9 mouse cellular contexts compared by ENCODE assay signal in genomic region chr7:105569512-105570496, GRCm38 (mm10). TPM values are rescaled to one million over a fixed set of nuclear protein-coding genes. Genes with fewer than 3 reads are reported as not detected.
DNase-seq lines count a peak whose midpoint lies in the region; ATAC-seq lines count a peak whose summit lies in the region.
"Had no signal": no experiment of that assay in that cellular context is flagged by ENCODE, and none has a peak within 500 bp of the region (broad histone marks: within the 10 kb centered on the region; RNA-seq: fewer than 3 reads in every experiment).

No protein-coding gene starts in this region.

- H3K36me3 ChIP-seq in hindbrain, embryonic 12.5 days = peaks cover 51% of the 10 kb centered on the region
- peaks cover 59% of the 10 kb centered on the region for H3K36me3 ChIP-seq in neural tube, embryonic 13.5 days

- H3K27ac ChIP-seq in hindbrain, embryonic 12.5 days = peak overlapping the region; percentile 90
- peak overlapping the region; percentile 89 for H3K27ac ChIP-seq in neural tube, embryonic 13.5 days (replicated peaks)

- H3K27me3 ChIP-seq in hindbrain, embryonic 12.5 days = no peaks in the 10 kb centered on the region
- H3K27me3 ChIP-seq in neural tube, embryonic 13.5 days = no peaks in the 10 kb centered on the region

- H3K9ac ChIP-seq in hindbrain, embryonic 12.5 days = peak overlapping the region; percentile 50
- H3K9ac ChIP-seq in neural tube, embryonic 13.5 days = peak overlapping the region; percentile 56

- H3K4me1 ChIP-seq in hindbrain, embryonic 12.5 days = peaks cover 36% of the 10 kb centered on the region
- H3K4me1 ChIP-seq in neural tube, embryonic 13.5 days (replicated peaks) = peaks cover 70% of the 10 kb centered on the region

- DNase-seq in kidney, postnatal 4 days = peak; percentile 11 to 22
- no peak for DNase-seq in kidney, adult 9 months
- DNase-seq in cerebellum, postnatal 10 days = peak; percentile 94 to 96
- no peak for DNase-seq in spleen, adult 12 weeks (ENCODE audit: low spot score)
- no peak for DNase-seq in ovary, adult 18-20 months (ENCODE audit: low spot score)
- DNase-seq in frontal cortex, adult 2 months (ENCODE audit: extremely low spot score in 1 of 2, low spot score in 1 of 2) = no peak

- H3K4me2 ChIP-seq in hindbrain, embryonic 12.5 days (replicated peaks) = peak overlapping the region; percentile 48
- H3K4me2 ChIP-seq in neural tube, embryonic 13.5 days = peak overlapping the region; percentile 55

- no peaks in the 10 kb centered on the region for H3K9me3 ChIP-seq in hindbrain, embryonic 12.5 days (replicated peaks)
- H3K9me3 ChIP-seq in neural tube, embryonic 13.5 days = no peaks in the 10 kb centered on the region
- H3K9me3 ChIP-seq: megakaryocyte, embryonic 14.5 days had no signal

- WGBS in hindbrain, embryonic 12.5 days = 22% methylated on average over 12 of the region's 12 CpGs
- WGBS in neural tube, embryonic 13.5 days = 21% methylated on average over 12 of the region's 12 CpGs

- H3K4me3 ChIP-seq in hindbrain, embryonic 12.5 days = peak overlapping the region; percentile 21
- H3K4me3 ChIP-seq in neural tube, embryonic 13.5 days = peak overlapping the region; percentile 24
- H3K4me3 ChIP-seq: megakaryocyte, embryonic 14.5 days had no signal

- peak; percentile 44 for ATAC-seq in hindbrain, embryonic 12.5 days (ENCODE audit: low FRiP score)
- ATAC-seq in neural tube, embryonic 13.5 days (ENCODE audit: low read depth) = peak; percentile 60

RNA-seq across cellular contexts. Expression of gene Apbb1, which starts 11.6 kb away (rescaled TPM):
- polyA plus RNA-seq in hindbrain, embryonic 12.5 days (2016; fragmentation: Nextera tagmentation; extraction: Ambion mirVana) = 165 and 170 TPM in 2 replicates
- polyA plus RNA-seq in neural tube, embryonic 13.5 days (2015; fragmentation: Nextera tagmentation; extraction: Ambion mirVana) = 206 and 248 TPM in 2 replicates
- polyA plus RNA-seq in frontal cortex, adult 2 months (2012; rRNA removed) = 480 and 492 TPM in 2 replicates

RNA-seq across cellular contexts. Expression of gene Smpd1, which starts 15.6 kb away (rescaled TPM):
- 56.2 and 57.7 TPM in 2 replicates for polyA plus RNA-seq in hindbrain, embryonic 12.5 days (2016; fragmentation: Nextera tagmentation; extraction: Ambion mirVana)
- 62.0 and 71.4 TPM in 2 replicates for polyA plus RNA-seq in neural tube, embryonic 13.5 days (2015; fragmentation: Nextera tagmentation; extraction: Ambion mirVana)
- 79.1 and 84.3 TPM in 2 replicates for polyA plus RNA-seq in frontal cortex, adult 2 months (2012; rRNA removed)

RNA-seq across cellular contexts. Expression of gene Hpx, which starts 30.1 kb away (rescaled TPM):
- 0.21 and 0.27 TPM in 2 replicates for polyA plus RNA-seq in hindbrain, embryonic 12.5 days (2016; fragmentation: Nextera tagmentation; extraction: Ambion mirVana)
- 0.21 and 0.26 TPM in 2 replicates for polyA plus RNA-seq in neural tube, embryonic 13.5 days (2015; fragmentation: Nextera tagmentation; extraction: Ambion mirVana)
- 0.40 and 0.90 TPM in 2 replicates for polyA plus RNA-seq in frontal cortex, adult 2 months (2012; rRNA removed)

Comparison
In these comparisons a context has a peak if more than half of its experiments do, and no peak if none do; other contexts are left out.
1. DNase-seq: peak in kidney, postnatal 4 days (2 of 2) and cerebellum, postnatal 10 days (2 of 2); none in kidney, adult 9 months (single experiment), spleen, adult 12 weeks (single experiment), ovary, adult 18-20 months (single experiment) and frontal cortex, adult 2 months (0 of 2).